Mouse (Mus musculus): ENCODE measurements around the gene Saysd1.
"Not testable (repeated sequence)": the region's sequence is repeated elsewhere in the genome, so short reads cannot be mapped to it uniquely, and the experiment has no call there.

Saysd1 gene

GRCm38 (mm10) chr14:20067293-20068074 is 70.8 kb downstream of the Saysd1 start:
- in situ Hi-C loops (cut with MboI; ENCODE audit: unreplicated experiment in 2 of 2): loop anchor here (5.0 to 10.0 kb wide), 4 partner anchors 80 to 360 kb away; no protein-coding TSS in a partner anchor

DNA sequence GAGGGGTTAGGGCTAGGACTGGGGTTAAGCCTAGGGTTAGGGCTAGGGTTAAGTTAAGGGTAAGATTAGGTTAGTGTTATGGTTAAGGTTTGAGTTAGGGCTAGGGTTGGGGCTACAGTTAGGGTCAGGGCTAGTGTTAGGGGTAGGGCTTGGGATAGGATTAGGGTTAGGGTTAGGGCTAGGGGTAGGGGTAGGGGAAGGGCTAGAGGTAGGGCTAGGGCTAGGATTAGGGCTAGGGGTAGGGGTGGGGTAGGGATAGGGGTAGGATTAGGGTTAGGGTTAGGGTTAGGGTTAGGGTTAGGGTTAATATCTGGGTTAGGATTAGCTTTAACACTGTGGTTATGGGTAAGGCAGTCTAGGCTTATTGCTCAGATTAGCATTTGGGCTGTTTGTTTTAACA is 73.6 kb downstream of the Saysd1 start:
- in situ Hi-C loops (cut with MboI; ENCODE audit: unreplicated experiment in 2 of 2): loop anchor here (5.0 to 10.0 kb wide), 4 partner anchors 77 to 357 kb away; no protein-coding TSS in a partner anchor

- in situ Hi-C loops (cut with MboI; ENCODE audit: unreplicated experiment in 2 of 2): no loop called here
Measured at GRCm38 (mm10) chr14:20048481-20048835, 89.9 kb downstream of the Saysd1 start.

- in situ Hi-C loops (cut with MboI; ENCODE audit: unreplicated experiment in 2 of 2): no loop called here
Measured at GRCm38 (mm10) chr14:20047814-20048480, 90.4 kb downstream of the Saysd1 start.

DNA sequence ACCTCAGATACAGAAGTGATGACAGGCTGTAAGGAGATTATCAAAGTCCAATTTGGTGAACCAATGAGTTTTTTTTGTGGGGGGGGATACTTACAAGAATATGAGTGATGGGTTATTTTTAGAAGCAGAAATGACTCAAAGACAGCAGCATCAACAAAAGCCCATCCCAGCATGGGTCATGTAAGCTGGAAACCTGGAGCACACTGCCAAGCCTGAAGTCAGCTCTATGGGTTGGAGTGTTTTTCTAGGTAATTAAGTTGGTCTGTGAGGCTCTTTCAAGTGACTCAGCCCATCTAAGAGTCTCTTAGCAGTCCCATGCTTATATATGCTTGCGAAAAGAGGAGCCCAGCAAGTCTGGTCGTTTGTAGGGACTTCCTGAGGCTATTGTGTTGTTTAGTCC is 91.0 kb downstream of the Saysd1 start:
- in situ Hi-C loops (cut with MboI; ENCODE audit: unreplicated experiment in 2 of 2): no loop called here

- in situ Hi-C loops (cut with MboI; ENCODE audit: unreplicated experiment in 2 of 2): no loop called here
Measured at GRCm38 (mm10) chr14:20044036-20044435, 94.3 kb downstream of the Saysd1 start.

DNA sequence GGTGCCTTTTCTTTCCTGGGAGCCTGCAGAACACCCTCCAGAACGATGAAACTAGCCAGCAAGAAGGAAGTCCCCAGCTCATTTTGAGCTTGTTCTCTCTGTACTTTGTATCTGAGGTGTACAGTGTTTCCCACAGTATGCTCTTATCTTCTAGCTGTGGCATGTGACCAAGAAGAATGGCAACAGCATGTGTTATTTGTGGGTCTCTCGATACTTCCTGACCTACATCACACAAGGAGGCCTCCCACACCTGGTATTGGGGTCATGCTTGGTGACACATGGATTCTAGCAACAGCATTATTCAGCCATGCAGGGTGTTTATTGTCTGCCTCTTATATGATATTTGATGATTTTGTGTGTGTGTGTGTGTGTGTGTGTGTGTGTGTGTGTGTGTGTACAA is 96.5 kb downstream of the Saysd1 start:
- in situ Hi-C loops (cut with MboI; ENCODE audit: unreplicated experiment in 2 of 2): no loop called here

GRCm38 (mm10) chr14:20040976-20041375 is 97.4 kb downstream of the Saysd1 start:
- in situ Hi-C loops (cut with MboI; ENCODE audit: unreplicated experiment in 2 of 2): no loop called here

DNA sequence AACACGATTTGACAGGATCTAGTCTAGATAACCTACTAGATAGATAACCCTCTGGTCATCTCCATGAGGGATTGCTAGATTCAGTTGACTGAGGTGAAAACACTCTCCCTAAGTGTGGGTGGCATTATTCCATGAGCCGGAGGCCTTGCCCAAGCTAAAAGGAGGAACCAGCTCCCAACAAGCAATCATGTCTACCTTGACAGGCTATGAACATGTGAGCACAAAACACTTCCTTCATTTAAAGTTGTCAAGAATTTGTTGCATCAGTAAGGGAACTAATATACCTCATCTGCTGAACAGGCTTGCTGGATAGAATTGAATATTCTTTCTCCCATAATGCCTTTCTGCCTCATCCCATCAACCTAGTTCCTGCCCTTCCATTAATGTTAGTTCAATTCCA is 98.5 kb downstream of the Saysd1 start:
- in situ Hi-C loops (cut with MboI; ENCODE audit: unreplicated experiment in 2 of 2): no loop called here

- in situ Hi-C loops (cut with MboI; ENCODE audit: unreplicated experiment in 2 of 2): no loop called here
Measured at GRCm38 (mm10) chr14:20032738-20033116, 105.6 kb downstream of the Saysd1 start.

- in situ Hi-C loops (cut with MboI; ENCODE audit: unreplicated experiment in 2 of 2): no loop called here
Measured at GRCm38 (mm10) chr14:20032016-20032737, 106.2 kb downstream of the Saysd1 start.

- in situ Hi-C loops (cut with MboI; ENCODE audit: unreplicated experiment in 2 of 2): no loop called here
Measured at GRCm38 (mm10) chr14:20029606-20030005, 108.7 kb downstream of the Saysd1 start.

DNA sequence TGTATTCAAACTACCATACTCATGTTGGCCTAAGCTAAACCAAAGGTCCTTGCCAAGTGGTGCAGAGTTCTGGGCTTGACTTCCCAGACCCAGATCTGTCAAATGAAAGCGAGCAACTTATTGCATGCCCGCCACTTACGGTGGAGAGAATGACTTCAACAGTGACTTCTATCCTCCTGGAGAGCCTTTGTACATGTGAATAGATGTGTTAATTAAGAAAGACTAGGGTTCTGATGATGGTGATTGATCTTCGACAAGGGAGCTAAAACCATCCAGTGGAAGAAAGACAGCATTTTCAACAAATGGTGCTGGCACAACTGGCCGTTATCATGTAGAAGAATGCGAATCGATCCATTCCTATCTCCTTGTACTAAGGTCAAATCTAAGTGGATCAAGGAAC is 110.9 kb downstream of the Saysd1 start:
- in situ Hi-C loops (cut with MboI; ENCODE audit: unreplicated experiment in 2 of 2): not testable (repeated sequence)

Measured in v-Abl transformed pro-B cells (cell line).